Mouse (Mus musculus) cortical plate, adult 2 months (tissue): ENCODE data around the gene Kif22.

Source experiments
- CTCF ChIP-seq: fragments of 200-500 bp; IDR thresholded peaks from 2 replicates; pipeline ENCODE4 v1.5.1; 2011; ENCODE audit warnings: mild to moderate bottlenecking, control low read depth, low read length; ENCODE audit not compliant: insufficient read depth; ENCODE audit errors: extremely low read depth
- POLR2A ChIP-seq: fragments of 200-500 bp; IDR thresholded peaks from 2 replicates; pipeline ENCODE4 v1.6.1; 2011; ENCODE audit warnings: mild to moderate bottlenecking, low read length, control low read depth; ENCODE audit not compliant: insufficient read depth; ENCODE audit errors: extremely low read depth

GRCm38 (mm10) chr7:127003620-127004019 is 38.7 kb downstream of the Kif22 start:
- TF ChIP-seq CTCF = no peak
- no peak for TF ChIP-seq POLR2A
